Mouse (Mus musculus) lung, postnatal 0 days (tissue): Measurements from ENCODE around the gene Gfod1. TPM values are rescaled to one million over a fixed set of nuclear protein-coding genes. Genes with fewer than 3 reads are reported as not detected.

ENCODE experiments used
- ATAC-seq: fragments of 200-750 bp; cut with Nextera tagmentation; 2 replicates; pipeline ENCODE4 v1.8.0; 2017; ENCODE audit warnings: moderate library complexity
- DNase-seq: peaks from one replicate; pipeline ENCODE4 v3.0.0-alpha.2; 2016; ENCODE audit warnings: low spot score
- H3K27ac ChIP-seq: fragments of 300-500 bp; sonication (generic); 2 replicates; pipeline ENCODE4 v1.5.1; 2014; ENCODE audit warnings: antibody characterized with exemption, mild to moderate bottlenecking, low read length, mixed read lengths
- H3K27me3 ChIP-seq: fragments of 300-500 bp; sonication (generic); replicated peaks from 2 replicates; pipeline ENCODE4 v1.6.1; 2014; ENCODE audit warnings: low read length, mixed read lengths; ENCODE audit not compliant: insufficient read depth
- H3K36me3 ChIP-seq: fragments of 300-500 bp; sonication (generic); 2 replicates; pipeline ENCODE4 v1.6.1; 2014; ENCODE audit warnings: low read length, mixed read lengths; ENCODE audit not compliant: insufficient read depth
- H3K4me1 ChIP-seq: fragments of 300-500 bp; sonication (generic); 2 replicates; pipeline ENCODE4 v1.6.1; 2014; ENCODE audit warnings: antibody characterized with exemption, low read depth, low read length, mixed read lengths; ENCODE audit not compliant: insufficient read depth
- H3K4me2 ChIP-seq: fragments of 300-500 bp; sonication (generic); replicated peaks from 2 replicates; pipeline ENCODE4 v1.6.1; 2014; ENCODE audit warnings: low read depth, mild to moderate bottlenecking, low read length, moderate library complexity, mixed read lengths
- H3K4me3 ChIP-seq: fragments of 300-500 bp; sonication (generic); 2 replicates; pipeline ENCODE4 v1.5.1; 2014; ENCODE audit warnings: low read depth, low read length
- H3K9ac ChIP-seq: fragments of 300-500 bp; sonication (generic); replicated peaks from 2 replicates; pipeline ENCODE4 v1.6.1; 2014; ENCODE audit warnings: low read depth, mild to moderate bottlenecking
- H3K9me3 ChIP-seq: fragments of 300-500 bp; sonication (generic); 2 replicates; pipeline ENCODE4 v1.6.1; 2016; ENCODE audit warnings: low read length, mixed read lengths
- CTCF ChIP-seq: IDR thresholded peaks from 2 replicates; pipeline ENCODE4 v1.5.1; 2016; ENCODE audit warnings: antibody characterized with exemption, mild to moderate bottlenecking
- EP300 ChIP-seq: IDR thresholded peaks from 2 replicates; pipeline ENCODE4 v1.6.1; 2016; ENCODE audit warnings: antibody characterized with exemption, mild to moderate bottlenecking, control low read depth
- WGBS: fragments of 180-500 bp; shearing (Covaris S2); extraction: QIAGEN DNeasy Blood & Tissue Kit; methylation state at CpG from one replicate; pipeline ENCODE4 v1.1.7; 2014; 5-methylcytosine and 5-hydroxymethylcytosine counted together
- polyA plus RNA-seq: library from polyadenylated mRNA; unstranded; fragments of >200 nt; fragmentation: Nextera tagmentation; extraction: Ambion mirVana; gene quantifications from 2 replicates; pipeline ENCODE4 v1.2.1, GENCODE M21; 2015

Gene Gfod1
- polyA plus RNA-seq, 1 experiment from 2014 or later = 1.6 TPM

- no peaks in the 10 kb centered on the region for H3K36me3 ChIP-seq
- H3K9ac ChIP-seq = no peak overlapping the region
- DNase-seq (no peak), ATAC-seq (no peak)
- no peaks in the 10 kb centered on the region for H3K27me3 ChIP-seq
- WGBS = 75% methylated on average over 8 of the region's 8 CpGs
- H3K27ac ChIP-seq = no peak overlapping the region
- no peaks in the 10 kb centered on the region for H3K9me3 ChIP-seq
- H3K4me1 ChIP-seq = no peaks in the 10 kb centered on the region
- TF ChIP-seq EP300 = no peak
- no peak overlapping the region for H3K4me3 ChIP-seq
- no peak overlapping the region for H3K4me2 ChIP-seq
Measured at GRCm38 (mm10) chr13:43252105-43252790, 51.7 kb downstream of the Gfod1 start.

- Histone ChIP-seq H3K27me3 (no peaks in the 10 kb centered on the region), H3K4me2 (no peak overlapping the region), H3K4me3 (no peak overlapping the region), H3K36me3 (no peaks in the 10 kb centered on the region), H3K27ac (no peak overlapping the region), H3K4me1 (no peaks in the 10 kb centered on the region), H3K9me3 (no peaks in the 10 kb centered on the region), H3K9ac (no peak overlapping the region)
- 86% methylated on average over 12 of the region's 12 CpGs for WGBS
- no peak for ATAC-seq
- TF ChIP-seq CTCF (no peak), EP300 (no peak)
- DNase-seq = no peak
Measured at GRCm38 (mm10) chr13:43251391-43251790, 52.6 kb downstream of the Gfod1 start.

- no peak overlapping the region for H3K4me3 ChIP-seq
- peak overlapping the region; percentile 3; the same call in 1 of the 2 replicates for H3K27ac ChIP-seq
- WGBS = 50% methylated on average over 6 of the region's 6 CpGs
- H3K36me3 ChIP-seq = no peaks in the 10 kb centered on the region
- no peak overlapping the region for H3K9ac ChIP-seq
- H3K27me3 ChIP-seq = no peaks in the 10 kb centered on the region
- TF ChIP-seq CTCF (no peak), EP300 (no peak)
- H3K4me2 ChIP-seq = no peak overlapping the region
- no peaks in the 10 kb centered on the region for H3K4me1 ChIP-seq
- ATAC-seq (peak; percentile 59), DNase-seq (peak; percentile 68)
- H3K9me3 ChIP-seq = no peaks in the 10 kb centered on the region
Measured at GRCm38 (mm10) chr13:43250653-43251052, 53.3 kb downstream of the Gfod1 start.

GRCm38 (mm10) chr13:43250106-43250505 lies 53.9 kb downstream of the Gfod1 start:
- TF ChIP-seq EP300 = no peak
- no peak for TF ChIP-seq CTCF
- DNase-seq (no peak), ATAC-seq (no peak)
- H3K27me3 ChIP-seq = no peaks in the 10 kb centered on the region
- H3K9me3 ChIP-seq = no peaks in the 10 kb centered on the region
- no peak overlapping the region for H3K4me2 ChIP-seq
- no peaks in the 10 kb centered on the region for H3K36me3 ChIP-seq
- H3K4me1 ChIP-seq = no peaks in the 10 kb centered on the region
- 78% methylated on average over 9 of the region's 9 CpGs for WGBS
- H3K4me3 ChIP-seq = no peak overlapping the region
- H3K9ac ChIP-seq = no peak overlapping the region
- H3K27ac ChIP-seq = 0 out of 2 replicates have a peak overlapping the region, but pooled peaks have one; percentile 3

GRCm38 (mm10) chr13:43248381-43248780 lies 55.6 kb downstream of the Gfod1 start:
- ATAC-seq (no peak), DNase-seq (no peak)
- no peak overlapping the region for H3K4me2 ChIP-seq
- H3K4me3 ChIP-seq = no peak overlapping the region
- H3K4me1 ChIP-seq = 0 out of 2 replicates have a peak, but pooled peaks cover 3% of the 10 kb centered on the region
- WGBS = 87% methylated on average over 6 of the region's 6 CpGs
- H3K27me3 ChIP-seq = no peaks in the 10 kb centered on the region
- TF ChIP-seq CTCF = no peak
- H3K36me3 ChIP-seq = no peaks in the 10 kb centered on the region
- no peak overlapping the region for H3K27ac ChIP-seq
- H3K9ac ChIP-seq = no peak overlapping the region
- no peaks in the 10 kb centered on the region for H3K9me3 ChIP-seq

- H3K27ac ChIP-seq = no peak overlapping the region
- no peaks in the 10 kb centered on the region for H3K36me3 ChIP-seq
- H3K27me3 ChIP-seq = no peaks in the 10 kb centered on the region
- ATAC-seq (no peak), DNase-seq (no peak)
- H3K9me3 ChIP-seq = no peaks in the 10 kb centered on the region
- 0 out of 2 replicates have a peak, but pooled peaks cover 5% of the 10 kb centered on the region for H3K4me1 ChIP-seq
- TF ChIP-seq EP300 (no peak), CTCF (no peak)
- H3K9ac ChIP-seq = no peak overlapping the region
- H3K4me3 ChIP-seq = no peak overlapping the region
- H3K4me2 ChIP-seq = no peak overlapping the region
- 96% methylated on average over 4 of the region's 4 CpGs for WGBS
Measured at GRCm38 (mm10) chr13:43246876-43247275, 57.1 kb downstream of the Gfod1 start.
